Mouse (Mus musculus) embryo, embryonic 9.5 days (tissue): Measurements from ENCODE around the gene Cemip2.
A peak's percentile ranks its signal among the peaks of the same experiment; 100 is the strongest.
"Not testable (repeated sequence)": the region's sequence is repeated elsewhere in the genome, so short reads cannot be mapped to it uniquely, and the experiment has no call there.

Experiments
- DNase-seq: peaks from one replicate; pipeline ENCODE4 v3.0.0-alpha.2; 2017; ENCODE audit errors: extremely low spot score

Cemip2 gene

GRCm38 (mm10) chr19:21865242-21866055 lies 87.3 kb downstream of the Cemip2 start:
- no peak for DNase-seq

- DNase-seq, result no peak
Measured at GRCm38 (mm10) chr19:21866094-21866493, 88.0 kb downstream of the Cemip2 start.

GRCm38 (mm10) chr19:21866756-21867155 lies 88.6 kb downstream of the Cemip2 start:
- DNase-seq, result not testable (repeated sequence)

- no peak for DNase-seq
Measured at GRCm38 (mm10) chr19:21868471-21868870, 90.3 kb downstream of the Cemip2 start.

- DNase-seq, result peak; percentile 54
Measured at GRCm38 (mm10) chr19:21882110-21882940, 104.2 kb downstream of the Cemip2 start.

GRCm38 (mm10) chr19:21883053-21883452 lies 104.9 kb downstream of the Cemip2 start:
- DNase-seq, result no peak

- no peak for DNase-seq
Measured at GRCm38 (mm10) chr19:21883922-21884321, 105.8 kb downstream of the Cemip2 start.

- no peak for DNase-seq
Measured at GRCm38 (mm10) chr19:21884385-21884784, 106.2 kb downstream of the Cemip2 start.

GRCm38 (mm10) chr19:21886166-21886657 lies 108.1 kb downstream of the Cemip2 start:
- no peak for DNase-seq

- no peak for DNase-seq
Measured at GRCm38 (mm10) chr19:21890699-21891098, 112.6 kb downstream of the Cemip2 start.

- no peak for DNase-seq
Measured at GRCm38 (mm10) chr19:21894792-21895191, 116.7 kb downstream of the Cemip2 start.

GRCm38 (mm10) chr19:21895540-21895939 lies 117.4 kb downstream of the Cemip2 start:
- DNase-seq, result no peak

- no peak for DNase-seq
Measured at GRCm38 (mm10) chr19:21897122-21897827, 119.1 kb downstream of the Cemip2 start.

- no peak for DNase-seq
Measured at GRCm38 (mm10) chr19:21898015-21898939, 120.1 kb downstream of the Cemip2 start.
